Mouse (Mus musculus) fibroblast of lung, adult 2 months (primary cell): ENCODE measurements around the gene Enah.

Source experiments
- DNase-seq: peaks from one replicate; pipeline ENCODE4 v3.0.0-alpha.2; 2011; ENCODE audit warnings: low read depth

Gene Enah

GRCm38 (mm10) chr1:182019926-182020801, at the start of gene Enah:
Enah (minus strand) TSS chr1:182019990.
- DNase-seq = no peak

DNA sequence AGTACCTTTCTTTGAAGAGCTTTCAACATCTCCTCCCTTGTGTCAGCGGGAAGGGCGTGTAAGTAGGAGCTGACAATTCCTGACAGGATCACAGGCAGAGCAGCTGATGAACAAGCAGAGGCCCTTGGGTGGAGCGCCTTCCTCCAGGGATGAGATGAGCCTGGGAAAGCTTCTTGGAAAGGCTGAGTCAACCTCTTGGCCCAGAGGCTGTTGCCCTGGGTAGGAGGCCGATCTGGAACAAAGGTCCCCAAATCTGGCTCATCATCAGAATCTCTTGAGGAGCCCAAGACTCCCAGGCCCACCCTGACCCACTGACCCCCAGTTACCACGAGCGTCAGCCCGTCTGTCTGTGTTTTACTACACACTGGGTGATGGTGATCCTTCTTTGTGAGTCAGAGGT, 48.3 kb upstream of the Enah start:
- DNase-seq = no peak

DNA sequence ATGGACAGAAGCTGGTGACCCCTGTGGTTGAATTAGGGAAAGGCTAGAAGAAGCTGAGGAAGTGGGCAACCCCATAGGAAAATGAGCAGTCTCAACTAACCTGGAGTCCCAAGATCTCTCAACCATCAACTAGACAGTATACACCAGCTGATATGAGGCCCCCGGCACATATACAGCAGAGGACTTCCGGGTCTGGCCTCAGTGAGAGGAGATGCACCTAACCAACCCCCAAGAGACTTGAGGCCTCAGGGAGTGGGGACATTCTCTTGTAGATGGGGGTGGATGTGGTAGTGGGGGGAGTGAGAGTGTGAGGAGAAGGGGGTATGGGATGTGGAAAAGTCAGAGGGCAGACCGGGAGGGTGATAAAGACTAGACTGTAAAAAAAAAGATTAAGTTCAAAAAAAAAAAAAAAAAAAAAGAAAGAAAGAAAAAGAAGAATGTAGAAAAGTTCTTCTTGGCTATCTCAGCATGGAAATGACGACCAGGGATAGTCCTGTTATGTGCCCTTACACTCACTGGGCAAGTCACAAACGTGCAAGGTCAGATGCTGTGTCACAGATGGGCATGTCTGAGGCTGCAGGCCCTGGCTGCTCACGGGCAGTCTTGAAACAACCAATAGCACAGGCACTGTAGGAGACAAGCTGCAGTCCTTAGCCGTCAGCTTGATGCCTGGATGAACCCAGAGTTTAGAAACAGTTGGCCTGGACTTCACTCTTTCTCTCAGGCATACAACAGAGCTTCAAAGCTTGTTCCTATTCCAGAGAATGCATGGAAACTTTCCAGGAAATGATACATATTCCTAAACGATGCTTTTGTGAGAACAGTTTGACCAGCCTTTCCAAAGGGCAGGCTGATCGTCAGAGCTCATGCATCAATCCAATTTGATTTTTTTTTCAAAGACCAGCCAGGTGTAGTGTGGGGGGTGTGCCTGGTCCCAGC, 47.0 kb upstream of the Enah start:
- DNase-seq = no peak

- DNase-seq = no peak
These were observed 43.9 kb upstream of the Enah start for GRCm38 (mm10) chr1:182063716-182064115.

GRCm38 (mm10) chr1:182062801-182063200, 43.0 kb upstream of the Enah start:
- DNase-seq = no peak

DNA sequence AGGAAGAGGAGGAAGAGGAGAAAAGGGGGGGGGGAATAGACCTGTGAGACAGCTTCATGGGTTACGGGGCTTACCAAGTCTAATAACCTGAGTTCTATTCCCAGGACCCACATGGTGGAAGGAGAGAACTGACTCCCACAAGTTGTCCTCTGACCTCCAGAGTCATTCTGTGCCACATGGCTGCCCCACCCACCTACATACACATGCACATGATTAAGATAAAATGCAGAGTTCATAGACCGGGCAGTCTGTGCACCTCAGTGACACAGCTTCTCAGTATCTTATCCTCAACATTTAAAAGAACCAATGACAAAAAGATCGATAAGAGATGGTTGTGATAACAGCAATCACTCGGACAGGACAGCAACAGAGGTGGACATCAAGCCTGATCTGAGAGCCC, 41.4 kb upstream of the Enah start:
- no peak for DNase-seq

- DNase-seq = no peak
These were observed 40.0 kb upstream of the Enah start for GRCm38 (mm10) chr1:182059806-182060205.

DNA sequence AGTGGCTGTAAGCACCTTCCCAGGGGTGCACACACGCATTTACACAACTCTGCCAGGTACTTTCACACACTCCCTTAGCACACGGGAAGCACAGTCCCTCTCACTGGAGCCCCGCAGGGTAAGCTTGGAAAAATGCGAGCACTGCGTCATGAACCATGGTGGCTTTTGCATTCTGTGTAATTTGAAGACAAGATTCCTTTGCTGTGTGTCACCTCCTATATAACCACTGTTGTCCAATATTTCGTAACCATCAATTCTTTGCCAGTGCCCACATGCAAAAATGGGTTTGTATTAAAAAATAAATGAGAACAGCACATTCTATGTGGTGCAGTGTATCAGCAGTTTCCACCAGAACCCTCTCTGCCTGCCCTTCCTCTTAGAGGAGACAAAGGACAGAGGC, 38.2 kb upstream of the Enah start:
- peak; percentile 80 for DNase-seq

DNA sequence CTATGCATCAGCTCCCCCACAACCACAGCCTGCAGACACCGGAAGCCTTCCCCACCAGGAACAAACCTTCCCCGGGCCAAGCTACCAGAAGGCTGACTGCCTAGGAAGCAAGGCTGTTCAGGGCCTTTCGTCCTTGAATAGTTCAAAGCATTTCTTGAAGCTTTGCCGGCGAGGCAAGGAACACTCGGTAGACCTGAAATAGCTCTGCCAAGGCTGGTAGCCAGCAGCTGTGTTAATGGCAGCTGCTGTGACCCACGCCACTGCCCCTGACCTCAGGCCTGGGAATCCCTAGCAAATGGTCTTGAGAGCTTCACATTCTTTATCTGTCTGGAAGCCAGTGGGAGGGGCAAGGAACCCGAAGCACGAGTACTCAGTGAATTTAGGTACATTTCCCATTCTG, 35.3 kb upstream of the Enah start:
- DNase-seq = no peak

DNA sequence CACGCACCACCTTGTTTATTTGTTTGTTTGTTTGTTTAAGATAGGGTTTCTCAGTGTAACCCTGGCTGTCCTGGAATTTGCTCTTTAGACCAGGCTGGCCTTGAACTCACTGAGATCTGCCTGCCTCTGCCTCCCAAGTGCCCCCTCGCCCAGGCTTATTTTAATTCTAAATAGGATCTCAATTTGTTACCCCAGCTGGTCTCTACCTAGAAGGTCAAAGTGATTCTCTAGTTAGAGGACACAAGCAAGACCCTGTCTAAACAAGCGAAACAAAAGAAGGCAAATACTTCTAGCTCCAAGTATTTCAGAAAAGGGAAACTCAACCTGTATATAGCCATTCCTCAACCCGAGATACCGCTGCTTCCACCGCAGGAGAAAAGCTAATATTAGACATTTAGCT, 34.9 kb upstream of the Enah start:
- no peak for DNase-seq

DNA sequence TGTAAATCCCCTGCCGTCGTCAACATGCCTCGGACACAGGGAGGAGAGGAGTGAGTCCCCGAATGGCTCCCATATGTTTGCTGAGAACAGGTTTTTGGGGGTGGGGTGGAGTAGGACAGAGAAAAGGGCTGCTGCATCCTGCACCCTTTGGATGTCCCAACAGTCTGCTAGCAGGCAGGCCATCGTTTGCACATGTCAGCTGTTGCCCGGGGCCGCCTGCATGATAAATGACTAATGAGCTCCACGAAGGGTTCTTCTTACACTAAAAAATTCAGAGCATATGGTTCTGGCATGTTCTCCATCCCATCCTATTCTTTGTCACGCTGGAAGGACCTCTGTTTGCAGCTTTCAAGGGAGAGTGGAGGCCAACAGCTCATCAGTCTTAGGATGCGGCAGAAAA, 33.2 kb upstream of the Enah start:
- no peak for DNase-seq

- no peak for DNase-seq
These were observed 32.6 kb upstream of the Enah start for GRCm38 (mm10) chr1:182052385-182052784.

GRCm38 (mm10) chr1:182049813-182050212, 30.0 kb upstream of the Enah start:
- DNase-seq = no peak

DNA sequence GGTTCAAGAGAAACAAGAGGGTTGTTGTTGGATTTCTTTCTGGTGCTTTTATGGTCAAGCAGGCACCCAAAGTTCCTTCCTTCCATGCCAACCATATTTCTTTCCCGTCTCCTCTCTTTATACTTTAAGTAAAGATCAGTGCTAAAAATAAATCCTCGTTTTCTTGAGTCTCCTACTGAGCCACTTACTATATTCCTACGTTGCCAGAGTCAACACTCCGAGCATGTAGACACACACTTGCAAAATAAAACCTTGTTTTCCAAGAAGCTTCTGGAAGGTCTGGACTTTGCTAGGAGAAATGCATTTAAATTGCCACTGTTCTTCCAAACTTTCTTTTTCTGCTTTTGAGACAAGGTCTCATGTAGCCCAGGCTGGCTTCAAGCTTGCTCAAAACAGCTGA, 28.3 kb upstream of the Enah start:
- DNase-seq = no peak

- DNase-seq = no peak
These were observed 27.4 kb upstream of the Enah start for GRCm38 (mm10) chr1:182047016-182047690.

- DNase-seq = no peak
These were observed 25.4 kb upstream of the Enah start for GRCm38 (mm10) chr1:182045208-182045607.

DNA sequence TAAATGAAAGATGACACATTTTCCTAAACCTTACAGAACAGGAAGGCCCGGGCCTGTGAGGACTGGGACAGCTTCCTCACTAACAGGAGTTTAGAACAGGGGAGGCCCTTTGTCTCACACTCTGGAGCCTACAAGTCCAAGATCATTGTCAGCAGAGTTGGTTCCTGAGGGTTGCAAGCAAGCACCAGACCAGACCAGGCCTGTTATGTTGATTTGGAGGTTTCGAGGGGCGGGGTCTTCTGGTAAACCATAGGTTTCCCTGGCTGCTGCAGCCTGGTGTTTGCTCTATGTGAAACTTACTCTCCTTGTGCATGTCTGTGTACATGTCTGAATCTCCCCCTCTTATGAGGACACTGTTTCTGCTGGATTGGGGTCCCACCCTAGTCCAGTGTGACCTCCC, 20.7 kb upstream of the Enah start:
- DNase-seq = no peak

DNA sequence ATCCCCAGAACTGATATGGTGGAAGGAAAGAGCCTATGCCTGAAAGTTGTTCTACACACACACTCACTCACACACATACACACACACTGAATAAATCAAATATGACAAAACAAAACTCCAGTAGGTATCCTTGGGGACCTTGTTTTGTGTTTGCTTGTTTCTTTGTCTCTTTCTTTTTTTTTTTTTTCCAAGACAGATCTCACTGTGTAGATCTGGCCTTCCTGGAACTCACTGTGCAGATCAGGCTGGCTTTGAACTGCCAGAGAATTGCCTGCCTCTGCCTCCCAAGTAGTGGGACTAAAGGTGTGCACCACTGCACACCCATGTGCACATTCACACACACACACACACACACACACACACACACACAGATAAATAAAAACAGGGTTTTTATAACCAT, 12.0 kb upstream of the Enah start:
- no peak for DNase-seq

GRCm38 (mm10) chr1:182031066-182031465, 11.3 kb upstream of the Enah start:
- DNase-seq = no peak

GRCm38 (mm10) chr1:182029989-182030649, 10.3 kb upstream of the Enah start:
- DNase-seq = no peak

- peak; percentile 76 for DNase-seq
These were observed 8.7 kb upstream of the Enah start for GRCm38 (mm10) chr1:182028231-182029210.
